Mouse (Mus musculus): ENCODE results near the gene Spsb2. TPM values are rescaled to one million over a fixed set of nuclear protein-coding genes. Genes with fewer than 3 reads are reported as not detected.
A peak's percentile ranks its signal among the peaks of the same experiment; 100 is the strongest.

Spsb2 gene
- total RNA-seq, 1 experiment = 10.1 TPM

- Histone ChIP-seq H3K27ac (ENCODE audit: insufficient read depth, low read depth, low read length, poor library complexity, severe bottlenecking) (no peak overlapping the region), H3K4me3 (ENCODE audit: insufficient read depth in 1 of 2, low read depth in 1 of 2, low read length in 2 of 2, poor library complexity in 1 of 2, severe bottlenecking in 1 of 2) (peak overlapping the region in 1 of 2 experiments; percentile 85; a peak in 3 of 4 replicates), H3K4me1 (ENCODE audit: control insufficient read depth in 2 of 2, insufficient read depth in 2 of 2, low read length in 2 of 2, poor library complexity in 1 of 2) (peaks cover 0 to 23% of the 10 kb centered on the region in 2 experiments; a peak in 1 of 4 replicates), H3K36me3 (ENCODE audit: control insufficient read depth, insufficient read depth, low read length, poor library complexity, severe bottlenecking) (peaks cover 36% of the 10 kb centered on the region), H3K9me3 (ENCODE audit: control insufficient read depth, insufficient read depth, low read depth, low read length) (no peaks in the 10 kb centered on the region), H3K9ac (ENCODE audit: insufficient read depth, low read depth, low read length, poor library complexity, severe bottlenecking) (no peak overlapping the region)
- in situ Hi-C loops (cut with MboI; ENCODE audit: low sequenced_read_pairs in 2 of 2, unreplicated experiment in 2 of 2) = no loop called here
- TF ChIP-seq MAFK (IDR thresholded peaks at IDR 0.05; ENCODE audit: insufficient read depth, low read depth, low read length) = no peak
- TF ChIP-seq HCFC1 (IDR thresholded peaks at IDR 0.05; ENCODE audit: borderline replicate concordance, insufficient read depth, low read length) = no peak
- TF ChIP-seq ZNF384 (IDR thresholded peaks at IDR 0.05; ENCODE audit: low read depth, low read length) = no peak
- TF ChIP-seq ZC3H11A (IDR thresholded peaks at IDR 0.05; ENCODE audit: borderline replicate concordance, low read depth, low read length) = no peak
- no peak for TF ChIP-seq CHD2 (IDR thresholded peaks at IDR 0.05; ENCODE audit: low read depth, low read length)
- DNase-seq (ENCODE audit: low read depth, low spot score) = no peak
These were observed 3.5 kb downstream of the Spsb2 start for GRCm38 (mm10) chr6:124811701-124812560.

GRCm38 (mm10) chr6:124812848-124813247 is 4.4 kb downstream of the Spsb2 start:
- Histone ChIP-seq H3K36me3 (ENCODE audit: control insufficient read depth, insufficient read depth, low read length, poor library complexity, severe bottlenecking) (peaks cover 45% of the 10 kb centered on the region), H3K9ac (ENCODE audit: insufficient read depth, low read depth, low read length, poor library complexity, severe bottlenecking) (peak overlapping the region; percentile 88), H3K4me1 (ENCODE audit: control insufficient read depth in 2 of 2, insufficient read depth in 2 of 2, low read length in 2 of 2, poor library complexity in 1 of 2) (peaks cover 0 to 23% of the 10 kb centered on the region in 2 experiments; a peak in 1 of 4 replicates), H3K9me3 (ENCODE audit: control insufficient read depth, insufficient read depth, low read depth, low read length) (no peaks in the 10 kb centered on the region), H3K27ac (ENCODE audit: insufficient read depth, low read depth, low read length, poor library complexity, severe bottlenecking) (no peak overlapping the region), H3K4me3 (ENCODE audit: insufficient read depth in 1 of 2, low read depth in 1 of 2, low read length in 2 of 2, poor library complexity in 1 of 2, severe bottlenecking in 1 of 2) (peak overlapping the region; percentile 83 to 85)
- TF ChIP-seq CHD2 (IDR thresholded peaks at IDR 0.05; ENCODE audit: low read depth, low read length) (no peak), MAFK (IDR thresholded peaks at IDR 0.05; ENCODE audit: insufficient read depth, low read depth, low read length) (no peak), ZC3H11A (IDR thresholded peaks at IDR 0.05; ENCODE audit: borderline replicate concordance, low read depth, low read length) (no peak), HCFC1 (IDR thresholded peaks at IDR 0.05; ENCODE audit: borderline replicate concordance, insufficient read depth, low read length) (no peak), ZNF384 (IDR thresholded peaks at IDR 0.05; ENCODE audit: low read depth, low read length) (no peak)
- no peak for DNase-seq (ENCODE audit: low read depth, low spot score)
- in situ Hi-C loops (cut with MboI; ENCODE audit: low sequenced_read_pairs in 2 of 2, unreplicated experiment in 2 of 2) = no loop called here

GRCm38 (mm10) chr6:124813496-124813895 is 5.0 kb downstream of the Spsb2 start:
- in situ Hi-C loops (cut with MboI; ENCODE audit: low sequenced_read_pairs in 2 of 2, unreplicated experiment in 2 of 2) = no loop called here
- Histone ChIP-seq H3K4me1 (ENCODE audit: control insufficient read depth in 2 of 2, insufficient read depth in 2 of 2, low read length in 2 of 2, poor library complexity in 1 of 2) (peaks cover 0 to 20% of the 10 kb centered on the region in 2 experiments; a peak in 1 of 4 replicates), H3K27ac (ENCODE audit: insufficient read depth, low read depth, low read length, poor library complexity, severe bottlenecking) (peak overlapping the region; percentile 54; the same call in 1 of the 2 replicates), H3K9me3 (ENCODE audit: control insufficient read depth, insufficient read depth, low read depth, low read length) (no peaks in the 10 kb centered on the region), H3K36me3 (ENCODE audit: control insufficient read depth, insufficient read depth, low read length, poor library complexity, severe bottlenecking) (peaks cover 52% of the 10 kb centered on the region), H3K4me3 (ENCODE audit: insufficient read depth in 1 of 2, low read depth in 1 of 2, low read length in 2 of 2, poor library complexity in 1 of 2, severe bottlenecking in 1 of 2) (peak overlapping the region; percentile 83 to 85), H3K9ac (ENCODE audit: insufficient read depth, low read depth, low read length, poor library complexity, severe bottlenecking) (peak overlapping the region; percentile 88)
- TF ChIP-seq CHD2 (IDR thresholded peaks at IDR 0.05; ENCODE audit: low read depth, low read length) (no peak), HCFC1 (IDR thresholded peaks at IDR 0.05; ENCODE audit: borderline replicate concordance, insufficient read depth, low read length) (no peak), ZNF384 (IDR thresholded peaks at IDR 0.05; ENCODE audit: low read depth, low read length) (no peak), ZC3H11A (IDR thresholded peaks at IDR 0.05; ENCODE audit: borderline replicate concordance, low read depth, low read length) (no peak), MAFK (IDR thresholded peaks at IDR 0.05; ENCODE audit: insufficient read depth, low read depth, low read length) (no peak)
- DNase-seq (ENCODE audit: low read depth, low spot score) = no peak

DNA sequence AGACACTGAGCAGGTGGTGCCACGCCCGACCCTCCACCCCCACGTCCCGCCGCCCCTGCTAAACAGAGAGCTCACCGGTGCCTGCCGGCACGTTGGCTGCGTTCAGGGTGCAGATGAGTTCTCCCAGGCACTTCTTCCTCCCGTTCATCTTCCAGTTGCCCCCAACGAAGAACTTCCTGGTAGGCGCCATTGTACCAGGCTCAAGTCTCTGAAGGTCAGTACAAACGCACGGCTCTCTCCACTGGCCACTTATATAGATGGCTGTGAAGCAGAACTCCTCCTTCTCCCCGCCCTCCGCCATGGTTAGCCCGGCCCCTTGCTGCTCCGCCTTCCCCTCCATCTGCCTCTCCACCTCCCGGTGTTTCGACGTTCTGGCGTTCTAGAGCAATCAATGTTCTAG is 5.5 kb downstream of the Spsb2 start, which contains the start of gene Tpi1:
Gene Tpi1 (minus strand): TSS at position 364 of the 400 bp plus-strand sequence.
- peak; percentile 85 for DNase-seq (ENCODE audit: low read depth, low spot score)
- peak within 1 kb of the TSS; percentile 54; the same call in 1 of the 2 replicates for H3K27ac ChIP-seq (ENCODE audit: insufficient read depth, low read depth, low read length, poor library complexity, severe bottlenecking)
- no peaks in the 10 kb centered on the region for H3K9me3 ChIP-seq (ENCODE audit: control insufficient read depth, insufficient read depth, low read depth, low read length)
- in situ Hi-C loops (cut with MboI; ENCODE audit: low sequenced_read_pairs in 2 of 2, unreplicated experiment in 2 of 2) = no loop called here
- peak within 1 kb of the TSS; percentile 83 to 85 for H3K4me3 ChIP-seq (ENCODE audit: insufficient read depth in 1 of 2, low read depth in 1 of 2, low read length in 2 of 2, poor library complexity in 1 of 2, severe bottlenecking in 1 of 2)
- TF ChIP-seq MAFK (IDR thresholded peaks at IDR 0.05; ENCODE audit: insufficient read depth, low read depth, low read length) = no peak
- TF ChIP-seq ZNF384 (IDR thresholded peaks at IDR 0.05; ENCODE audit: low read depth, low read length) = no peak
- TF ChIP-seq CHD2 (IDR thresholded peaks at IDR 0.05; ENCODE audit: low read depth, low read length) = no peak
- peaks cover 0 to 20% of the 10 kb centered on the region in 2 experiments; a peak in 1 of 4 replicates for H3K4me1 ChIP-seq (ENCODE audit: control insufficient read depth in 2 of 2, insufficient read depth in 2 of 2, low read length in 2 of 2, poor library complexity in 1 of 2)
- H3K36me3 ChIP-seq (ENCODE audit: control insufficient read depth, insufficient read depth, low read length, poor library complexity, severe bottlenecking) = peaks cover 54% of the 10 kb centered on the region
- H3K9ac ChIP-seq (ENCODE audit: insufficient read depth, low read depth, low read length, poor library complexity, severe bottlenecking) = peak within 1 kb of the TSS; percentile 88
